Comparison of ENCODE assay signal across 19 mouse cellular contexts in genomic region chr5:99499404-99500089, GRCm38 (mm10).
DNase-seq lines count a peak whose midpoint lies in the region; ATAC-seq and TF ChIP-seq lines count a peak whose summit lies in the region.
"Had no signal": no experiment of that assay in that cellular context is flagged by ENCODE, and none has a peak within 500 bp of the region (broad histone marks: within the 10 kb centered on the region; RNA-seq: fewer than 3 reads in every experiment).

No protein-coding gene starts in this region.

- no peak overlapping the region for H3K4me2 ChIP-seq in lung, postnatal 0 days (replicated peaks; ENCODE audit: low read depth, low read length)
- H3K4me2 ChIP-seq: embryonic facial prominence, embryonic 15.5 days; forebrain, embryonic 12.5 days; hindbrain, embryonic 14.5 days; limb, embryonic 15.5 days; midbrain, embryonic 13.5 days had no signal

- no peaks in the 10 kb centered on the region for H3K27me3 ChIP-seq in lung, postnatal 0 days (replicated peaks; ENCODE audit: insufficient read depth, low read length)
- no peaks in the 10 kb centered on the region for H3K27me3 ChIP-seq in heart, embryonic 10.5 days (ENCODE audit: insufficient read depth, poor library complexity, severe bottlenecking)
- H3K27me3 ChIP-seq: embryonic facial prominence, embryonic 15.5 days; limb, embryonic 15.5 days; midbrain, embryonic 13.5 days had no signal

- ATAC-seq in lung, postnatal 0 days, result peak; percentile 48
- ATAC-seq in megakaryocyte progenitor cell, adult 5-6 weeks (replicated peaks; ENCODE audit: poor library complexity), result peak; percentile 45
- ATAC-seq: midbrain, embryonic 13.5 days had no signal

- H3K36me3 ChIP-seq in lung, postnatal 0 days (ENCODE audit: insufficient read depth, low read length), result no peaks in the 10 kb centered on the region
- no peaks in the 10 kb centered on the region for H3K36me3 ChIP-seq in heart, embryonic 10.5 days
- H3K36me3 ChIP-seq: embryonic facial prominence, embryonic 15.5 days; forebrain, embryonic 12.5 days; limb, embryonic 15.5 days; midbrain, embryonic 13.5 days had no signal

- H3K9ac ChIP-seq in lung, postnatal 0 days (replicated peaks; ENCODE audit: low read depth), result no peak overlapping the region
- H3K9ac ChIP-seq: embryonic facial prominence, embryonic 15.5 days; forebrain, embryonic 12.5 days; hindbrain, embryonic 14.5 days; limb, embryonic 15.5 days; midbrain, embryonic 13.5 days had no signal

- peaks cover 4% of the 10 kb centered on the region; the same call in 1 of the 2 replicates for H3K4me1 ChIP-seq in lung, postnatal 0 days (ENCODE audit: insufficient read depth, low read depth, low read length)
- peaks cover 38% of the 10 kb centered on the region for H3K4me1 ChIP-seq in heart, embryonic 10.5 days
- H3K4me1 ChIP-seq: embryonic facial prominence, embryonic 15.5 days; limb, embryonic 15.5 days had no signal

- no peak for TF ChIP-seq CTCF in lung, postnatal 0 days (IDR thresholded peaks at IDR 0.05)

- TF ChIP-seq EP300 in lung, postnatal 0 days (IDR thresholded peaks at IDR 0.05), result no peak

- no peak overlapping the region for H3K4me3 ChIP-seq in lung, postnatal 0 days (ENCODE audit: low read depth, low read length)
- no peak overlapping the region for H3K4me3 ChIP-seq in heart, embryonic 10.5 days
- H3K4me3 ChIP-seq: embryonic facial prominence, embryonic 15.5 days; forebrain, embryonic 12.5 days; gastrocnemius, adult 2 months; layer of hippocampus, adult 2 months; limb, embryonic 15.5 days; midbrain, embryonic 13.5 days had no signal

- H3K27ac ChIP-seq in lung, postnatal 0 days (ENCODE audit: low read length), result no peak overlapping the region
- no peak overlapping the region for H3K27ac ChIP-seq in heart, embryonic 10.5 days
- H3K27ac ChIP-seq: embryonic facial prominence, embryonic 15.5 days; forebrain, embryonic 12.5 days; gastrocnemius, adult 2 months; hindbrain, embryonic 14.5 days; layer of hippocampus, adult 2 months; limb, embryonic 15.5 days; midbrain, embryonic 13.5 days had no signal

- H3K9me3 ChIP-seq in lung, postnatal 0 days (ENCODE audit: low read length), result no peaks in the 10 kb centered on the region
- H3K9me3 ChIP-seq in heart, embryonic 10.5 days, result no peaks in the 10 kb centered on the region
- H3K9me3 ChIP-seq: embryonic facial prominence, embryonic 15.5 days; forebrain, embryonic 12.5 days; limb, embryonic 15.5 days; midbrain, embryonic 13.5 days had no signal

- DNase-seq in lung, postnatal 0 days (ENCODE audit: low spot score), result peak; percentile 36
- no peak for DNase-seq in lung, postnatal 4 days
- peak; percentile 85 for DNase-seq in CD4-positive helper T cell, adult 2 months (ENCODE audit: low read depth, low spot score)
- peak; percentile 68 for DNase-seq in brain, adult 2 months (ENCODE audit: low read depth, low spot score)
- no peak for DNase-seq in spleen, adult 12 weeks (ENCODE audit: low spot score)
- DNase-seq in left cerebral cortex, adult 9 months (ENCODE audit: low spot score in 2 of 2), result no peak
- no peak for DNase-seq in heart, embryonic 10.5 days (ENCODE audit: low spot score)
- DNase-seq: adrenal gland, adult 8-10 months; cerebellum, adult 2 months; gastrocnemius, adult 2 months; lung, adult 2 months; thymus, postnatal 25 days had no signal

- WGBS in lung, postnatal 0 days, result 41% methylated on average over 7 of the region's 7 CpGs
- 59% methylated on average over 7 of the region's 7 CpGs for WGBS in heart, embryonic 10.5 days

Comparison
In these comparisons a context has a peak if more than half of its experiments do, and no peak if none do; other contexts are left out.
1. DNase-seq: peak in lung, postnatal 0 days (single experiment), CD4-positive helper T cell, adult 2 months (single experiment) and brain, adult 2 months (single experiment); none in lung, postnatal 4 days (0 of 2), spleen, adult 12 weeks (single experiment), left cerebral cortex, adult 9 months (0 of 2) and heart, embryonic 10.5 days (single experiment).